Mouse (Mus musculus) ES-CJ7 (cell line): ENCODE measurements around the gene Fus.

Experiments used
- DNase-seq: peaks from one replicate; pipeline ENCODE4 v3.0.0; 2011; ENCODE audit warnings: low read depth, low spot score

The Fus gene

GRCm38 (mm10) chr7:127944614-127945013 lies 22.6 kb upstream of the Fus start:
- DNase-seq = no peak

GRCm38 (mm10) chr7:127946470-127947023 lies 20.7 kb upstream of the Fus start, which contains the start of gene Prss36:
Gene Prss36, minus strand, starts transcription at chr7:127946725.
- DNase-seq = no peak

GRCm38 (mm10) chr7:127952864-127953581 lies 14.2 kb upstream of the Fus start:
- no peak for DNase-seq

GRCm38 (mm10) chr7:127959364-127959763 lies 7.9 kb upstream of the Fus start:
- DNase-seq = no peak

- peak; percentile 51 for DNase-seq
Measured at GRCm38 (mm10) chr7:127966371-127966918, 812 bp upstream of the Fus start.

- DNase-seq = peak; percentile 72
Measured at GRCm38 (mm10) chr7:127967922-127968828, 918 bp downstream of the Fus start.

GRCm38 (mm10) chr7:127974413-127974930 lies 7.2 kb downstream of the Fus start:
- DNase-seq = no peak

GRCm38 (mm10) chr7:127978856-127979255 lies 11.6 kb downstream of the Fus start:
- no peak for DNase-seq

GRCm38 (mm10) chr7:127980606-127981005 lies 13.3 kb downstream of the Fus start:
- no peak for DNase-seq

- no peak for DNase-seq
Measured at GRCm38 (mm10) chr7:127988904-127989303, 21.6 kb downstream of the Fus start.

GRCm38 (mm10) chr7:127991643-127992487 lies 24.6 kb downstream of the Fus start:
- DNase-seq = peak; percentile 77

GRCm38 (mm10) chr7:127992488-127993340 lies 25.5 kb downstream of the Fus start:
- no peak for DNase-seq

GRCm38 (mm10) chr7:127993341-127993977 lies 26.2 kb downstream of the Fus start, which contains the start of gene Pycard:
Gene Pycard, minus strand, starts transcription at chr7:127993867.
- peak; percentile 94 for DNase-seq

- DNase-seq = no peak
Measured at GRCm38 (mm10) chr7:127999436-127999835, 32.2 kb downstream of the Fus start.

GRCm38 (mm10) chr7:128000068-128000950 lies 33.1 kb downstream of the Fus start:
- no peak for DNase-seq

GRCm38 (mm10) chr7:128003098-128003497 lies 35.8 kb downstream of the Fus start:
- no peak for DNase-seq

GRCm38 (mm10) chr7:128003688-128004087 lies 36.4 kb downstream of the Fus start, which contains the start of gene Trim72:
Gene Trim72, plus strand, starts transcription at chr7:128003949.
- DNase-seq = no peak

GRCm38 (mm10) chr7:128004150-128004486 lies 36.9 kb downstream of the Fus start:
- no peak for DNase-seq
